Mouse (Mus musculus): ENCODE data around the gene Nos1ap.
A peak's percentile ranks its signal among the peaks of the same experiment; 100 is the strongest.

Nos1ap gene

DNA sequence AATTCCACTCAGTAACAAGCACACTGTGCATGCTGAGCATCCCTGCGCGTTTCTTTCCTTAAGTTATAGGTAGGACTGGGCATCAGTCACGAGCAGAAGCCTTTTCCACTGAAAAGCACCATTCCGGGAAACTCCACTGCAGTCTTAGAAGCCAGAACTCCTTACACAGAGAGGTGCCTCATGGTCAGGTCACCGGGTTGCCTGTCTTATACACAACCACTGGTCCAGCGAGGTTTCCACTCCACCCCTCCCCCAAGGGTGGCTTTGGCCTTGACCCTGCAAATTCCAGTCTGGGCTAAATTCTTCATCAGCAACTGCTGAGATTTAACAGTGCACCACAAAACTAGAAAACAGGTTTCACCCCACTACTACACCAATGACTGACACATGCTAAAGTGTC, 1.3 kb downstream of the Nos1ap start:
- no peak for DNase-seq (ENCODE audit: low read depth, low spot score)

DNA sequence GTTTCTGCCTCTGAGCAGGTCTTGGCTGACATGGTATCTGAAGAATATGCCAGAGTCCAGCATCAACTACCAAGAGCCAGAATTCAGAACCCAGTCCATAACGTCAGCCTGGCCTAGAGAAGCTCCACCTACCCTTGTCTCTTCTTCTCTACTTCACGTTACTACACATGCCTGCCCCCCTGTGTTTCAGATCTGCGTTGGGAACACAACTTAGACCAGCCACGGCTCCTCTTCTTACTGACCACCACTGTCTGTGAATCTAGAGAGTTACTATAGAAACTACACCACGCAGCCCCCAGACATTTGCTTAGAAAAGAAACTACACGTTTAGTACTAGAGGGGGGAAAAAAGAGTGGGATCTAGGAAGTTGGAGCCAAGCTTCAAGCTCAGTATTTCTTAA, 2.9 kb downstream of the Nos1ap start:
- no peak for DNase-seq (ENCODE audit: low read depth, low spot score)

DNA sequence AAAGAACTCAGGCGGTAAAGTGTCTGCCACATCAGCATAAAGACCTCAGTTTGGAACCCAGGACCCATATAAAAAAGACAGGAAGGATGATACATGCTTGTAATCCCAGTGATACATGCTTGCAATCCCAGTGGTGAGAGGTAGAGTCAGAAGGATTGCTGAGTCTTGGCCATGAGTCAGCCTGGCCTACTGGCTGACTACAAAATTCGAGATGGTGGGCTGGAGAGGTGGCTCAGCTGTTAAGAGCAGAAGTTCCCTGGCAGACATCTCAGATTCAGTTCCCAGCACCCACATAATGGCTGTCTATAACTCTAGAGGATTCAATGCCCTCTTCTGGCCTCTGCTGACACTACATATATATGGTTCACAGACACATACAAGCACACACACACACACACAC, 5.7 kb downstream of the Nos1ap start:
- no peak for DNase-seq (ENCODE audit: low read depth, low spot score)

DNA sequence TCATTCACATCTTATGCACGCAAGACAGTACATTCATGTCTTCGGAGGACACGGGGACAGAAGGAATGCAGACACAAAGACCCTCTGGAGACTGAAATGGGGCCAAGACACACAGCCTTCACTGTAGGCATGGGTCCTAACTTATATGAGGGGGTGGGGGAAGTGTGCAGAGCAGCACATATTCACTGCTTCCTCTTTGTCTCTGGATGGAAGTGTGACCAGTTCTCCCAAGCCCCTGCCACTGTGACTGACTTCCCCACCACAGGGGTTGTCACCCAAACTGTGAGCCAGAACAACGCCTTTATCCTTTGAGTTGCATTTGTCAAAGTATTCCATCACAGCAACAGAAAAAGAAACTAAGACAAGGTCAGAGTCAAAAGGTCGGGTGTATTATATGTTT, 7.3 kb downstream of the Nos1ap start:
- DNase-seq (ENCODE audit: low read depth, low spot score), result no peak

DNA sequence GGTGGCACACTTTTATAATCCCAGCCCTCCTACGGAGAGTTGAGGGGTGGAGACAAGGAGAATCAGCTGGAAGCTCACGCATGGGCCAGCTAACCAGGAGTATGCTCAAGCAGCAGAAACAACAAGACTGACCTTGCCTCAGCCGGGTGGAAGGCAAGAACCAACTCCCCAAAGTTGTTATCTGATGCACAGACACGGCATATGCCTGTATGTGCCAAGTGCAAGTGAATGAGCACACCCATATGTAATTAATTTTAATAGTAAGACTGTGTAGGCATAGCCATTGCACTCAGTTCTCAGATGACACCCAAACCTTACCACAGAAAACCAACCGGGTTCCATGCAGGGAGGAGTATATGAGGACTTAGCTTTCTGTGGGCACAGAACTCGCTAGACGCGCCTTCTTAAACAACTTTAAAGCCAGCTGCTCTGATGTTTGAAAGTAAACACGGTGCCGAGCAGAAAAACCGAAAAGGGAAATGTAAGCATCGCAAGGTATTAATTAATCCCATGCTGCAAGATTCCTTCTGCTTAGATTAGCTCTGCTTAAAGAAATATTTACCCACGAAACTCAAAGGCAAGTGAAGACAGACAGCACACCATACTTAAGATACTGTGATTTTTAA, 9.1 kb downstream of the Nos1ap start:
- no peak for DNase-seq (ENCODE audit: low read depth, low spot score)

DNA sequence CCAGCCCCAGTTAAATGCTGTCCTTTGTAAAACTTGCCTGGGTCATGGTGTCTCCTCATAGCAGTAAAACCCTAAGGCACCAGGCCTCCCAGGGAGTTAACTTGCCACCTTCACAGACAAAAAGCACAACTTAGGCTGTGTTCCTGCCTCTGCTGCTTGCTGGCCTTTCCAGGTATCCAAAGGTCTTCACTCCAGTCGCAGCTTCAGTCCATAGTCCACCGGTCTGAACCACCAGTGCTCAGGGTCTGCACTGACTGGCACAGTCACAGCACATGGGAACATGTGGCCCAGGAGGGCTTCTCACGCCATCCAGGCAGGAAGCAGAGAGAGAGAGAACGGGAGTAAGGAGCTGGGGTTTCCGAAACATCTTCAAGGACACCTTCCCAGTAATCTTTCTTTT, 10.2 kb downstream of the Nos1ap start:
- DNase-seq (ENCODE audit: low read depth, low spot score), result no peak

DNA sequence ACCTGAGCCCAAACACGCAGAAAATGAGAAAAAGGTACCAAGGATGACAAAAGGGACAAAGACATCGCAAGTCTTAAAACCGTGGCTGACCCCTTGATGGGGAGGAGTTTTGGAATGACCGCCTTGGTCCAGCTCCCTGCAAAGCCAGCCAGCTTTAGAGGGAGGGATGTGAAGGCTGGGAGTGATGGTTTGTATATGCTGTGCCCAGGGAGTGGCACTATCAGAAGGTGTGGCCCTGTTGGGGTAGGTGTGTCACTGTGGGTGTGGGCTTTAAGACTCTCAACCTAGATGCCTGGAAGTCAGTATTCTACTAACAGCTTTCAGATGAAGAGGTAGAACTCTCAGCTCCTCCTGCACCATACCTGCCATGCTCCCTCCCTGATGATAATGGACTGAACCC, 10.6 kb downstream of the Nos1ap start:
- no peak for DNase-seq (ENCODE audit: low read depth, low spot score)

DNA sequence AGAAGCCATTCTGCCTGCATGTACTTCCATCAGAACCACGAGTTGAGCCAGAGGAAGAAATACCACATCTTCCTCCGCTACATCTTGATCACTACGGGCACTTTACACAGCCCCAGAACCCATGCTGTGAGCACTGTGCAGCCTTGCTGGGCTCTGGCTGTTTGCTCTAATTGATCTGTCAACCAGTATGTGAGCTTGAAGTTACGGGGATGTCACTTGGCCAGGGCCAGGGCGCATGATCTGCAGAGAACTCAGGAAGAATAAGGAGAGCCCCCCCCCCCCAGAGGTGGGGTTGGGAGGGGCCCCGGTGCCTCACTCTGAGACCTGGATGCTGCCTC, 13.0 kb downstream of the Nos1ap start:
- DNase-seq (ENCODE audit: low read depth, low spot score), result no peak

DNA sequence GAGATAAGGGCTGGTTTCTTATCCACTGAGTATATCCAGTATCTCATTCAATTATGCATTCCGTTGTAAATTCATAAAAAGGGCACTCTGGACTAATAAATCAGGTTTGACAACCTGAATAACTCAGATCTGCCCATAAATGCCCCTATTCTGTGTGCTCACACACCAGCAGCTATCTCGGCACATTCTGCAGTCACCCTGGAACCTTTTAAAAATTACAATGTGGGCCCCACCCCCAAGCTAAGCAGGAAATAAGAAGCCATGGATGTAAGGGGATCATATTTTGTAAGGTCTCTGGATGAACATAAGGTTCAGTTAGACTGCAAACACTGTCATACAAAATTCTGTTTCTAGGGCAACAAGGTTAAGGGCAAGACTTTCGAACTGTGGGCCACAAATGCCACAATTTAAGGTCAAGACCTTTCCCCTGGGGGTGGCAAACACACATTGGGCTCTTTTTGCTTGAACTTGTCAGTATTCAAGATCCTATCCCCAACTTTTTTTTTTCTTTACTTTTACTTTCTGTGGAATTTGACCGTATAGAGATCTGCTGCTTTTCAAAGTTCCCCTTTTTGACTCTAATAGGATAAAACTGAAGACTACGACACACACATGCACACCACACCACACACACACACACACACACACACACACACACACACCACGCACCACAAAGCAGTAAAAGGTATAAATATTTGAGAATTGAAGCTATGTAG, 13.5 kb downstream of the Nos1ap start:
- no peak for DNase-seq (ENCODE audit: low read depth, low spot score)

DNA sequence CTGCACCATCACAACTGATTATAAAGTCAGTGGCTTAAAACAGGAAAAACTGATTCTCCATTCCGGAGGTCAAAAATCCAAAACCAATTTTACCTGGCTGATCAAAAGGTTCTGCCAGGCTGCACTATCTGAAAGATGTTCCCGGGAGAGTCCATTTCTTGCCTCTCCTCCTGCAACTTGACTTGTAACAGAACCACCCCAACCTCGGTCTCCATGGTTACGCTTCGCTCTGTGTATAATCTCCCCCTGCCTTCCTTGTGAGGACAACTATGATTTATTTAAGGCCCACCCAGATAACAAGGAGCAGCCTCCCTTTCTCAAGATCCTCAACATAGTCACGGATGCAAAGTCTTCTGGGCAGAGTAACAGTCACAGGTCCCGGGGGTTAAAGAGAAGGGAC, 16.5 kb downstream of the Nos1ap start:
- no peak for DNase-seq (ENCODE audit: low read depth, low spot score)

DNA sequence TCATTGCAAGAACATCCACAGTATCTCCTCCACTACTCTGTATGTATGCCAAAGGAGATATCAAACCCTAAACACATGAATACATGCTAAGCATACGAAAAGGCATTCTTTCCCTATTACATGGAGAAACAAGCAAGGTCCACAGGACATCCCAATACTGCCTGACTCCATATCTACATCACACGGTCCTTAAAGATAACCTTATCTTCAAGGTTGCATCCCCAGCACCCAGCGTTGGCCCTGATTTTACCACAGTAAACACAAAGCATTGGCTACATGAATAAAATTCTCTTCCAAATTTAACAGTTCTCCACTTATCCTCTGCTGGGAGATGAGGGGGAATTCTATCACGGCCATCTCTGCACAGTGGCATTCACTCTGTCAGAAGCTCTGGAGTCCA, 22.7 kb downstream of the Nos1ap start:
- DNase-seq (ENCODE audit: low read depth, low spot score), result no peak

DNA sequence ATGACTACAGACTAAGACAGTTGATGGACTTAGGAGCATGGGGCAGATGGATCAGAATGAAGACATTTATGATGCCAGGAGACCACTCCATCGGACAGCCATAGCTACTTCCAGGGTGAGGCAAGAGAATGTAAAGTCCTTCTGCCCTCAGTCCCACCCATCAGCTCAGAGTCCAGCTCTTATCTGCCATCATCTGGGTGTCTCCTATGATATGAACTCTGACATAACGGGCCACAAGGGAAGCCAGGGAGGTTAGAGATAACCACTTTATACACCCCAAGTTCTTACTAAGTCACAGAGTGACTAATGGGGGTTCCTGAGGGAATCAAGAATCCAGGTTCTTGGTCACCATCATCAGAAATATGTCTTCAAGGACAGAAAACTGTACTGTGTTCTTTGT, 23.1 kb downstream of the Nos1ap start:
- no peak for DNase-seq (ENCODE audit: low read depth, low spot score)

DNA sequence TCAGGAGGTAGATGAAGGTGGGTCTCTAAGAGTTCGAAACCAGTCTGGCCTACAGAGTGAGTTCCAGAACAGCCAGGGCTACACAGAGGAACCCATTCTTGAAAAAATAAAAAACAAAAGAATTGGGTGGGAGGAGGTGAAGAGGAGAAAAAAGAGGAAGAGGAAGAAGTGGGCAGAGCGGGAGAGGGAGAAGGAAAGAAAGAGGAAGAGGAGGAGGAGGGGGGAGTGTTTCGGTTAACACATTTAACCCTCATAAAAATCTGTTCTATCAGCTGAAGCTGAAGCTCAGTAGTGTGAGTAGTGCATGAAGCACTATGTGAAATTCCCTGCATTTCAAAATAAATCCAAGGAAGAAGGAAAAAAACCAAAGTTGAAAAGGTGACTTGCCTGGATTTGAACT, 24.7 kb downstream of the Nos1ap start:
- no peak for DNase-seq (ENCODE audit: low read depth, low spot score)

DNA sequence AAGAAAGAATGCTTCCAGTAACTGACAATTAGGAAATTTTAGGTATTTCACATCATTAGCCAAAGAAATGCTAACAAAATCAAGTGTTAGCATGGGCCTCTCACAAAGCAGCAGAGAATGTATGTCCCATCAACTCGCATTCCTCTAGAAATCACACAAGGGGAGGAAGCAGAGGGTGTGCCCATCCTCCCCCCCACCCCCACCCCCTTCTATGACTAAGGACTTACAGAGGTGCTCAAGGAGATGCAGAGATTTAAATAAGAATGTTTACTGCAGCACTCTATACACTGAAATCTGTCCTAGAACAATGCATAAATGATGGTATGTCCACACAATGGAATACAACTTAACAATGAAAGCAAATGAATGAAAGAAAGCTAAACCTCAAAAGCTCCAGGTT, 27.2 kb downstream of the Nos1ap start:
- peak; percentile 38 for DNase-seq (ENCODE audit: low read depth, low spot score)

DNA sequence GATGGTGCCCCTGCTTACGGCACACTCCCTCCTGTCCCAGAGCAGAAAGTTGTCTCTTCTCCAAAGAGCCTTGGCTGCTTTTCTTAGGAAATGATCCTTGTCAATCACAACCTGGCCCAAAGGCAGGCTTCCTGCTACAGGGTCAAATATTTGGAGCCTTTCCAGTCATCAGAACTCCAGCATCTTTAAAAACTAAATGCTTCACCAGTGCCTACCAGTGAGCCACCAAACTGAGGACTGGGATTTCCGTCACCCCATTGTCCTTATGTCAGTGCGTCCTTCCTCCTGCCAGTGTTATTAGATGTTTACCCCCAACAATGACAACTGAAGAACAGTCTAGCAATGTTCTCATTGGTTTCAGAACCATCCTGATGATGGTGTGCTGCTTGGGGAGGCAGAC, 28.9 kb downstream of the Nos1ap start:
- DNase-seq (ENCODE audit: low read depth, low spot score), result no peak

DNA sequence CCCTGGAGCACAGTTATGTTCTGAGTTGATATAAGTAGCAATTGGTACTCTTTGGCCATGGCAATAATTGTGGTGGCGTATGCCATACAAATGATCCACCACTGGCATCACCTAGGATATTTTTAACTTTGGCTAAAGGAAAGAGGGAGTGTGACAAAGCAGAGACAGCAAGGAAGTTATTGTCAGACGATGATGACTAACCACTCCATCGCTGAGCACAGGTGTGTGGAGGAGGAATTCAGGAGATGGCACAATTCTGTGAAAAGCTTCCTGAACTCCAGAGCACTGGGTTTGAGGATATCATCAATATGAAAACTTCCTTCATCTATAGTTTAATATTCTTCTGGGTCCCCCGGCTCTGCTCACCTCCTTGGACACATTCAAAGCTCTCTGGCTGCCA, 31.7 kb downstream of the Nos1ap start:
- no peak for DNase-seq (ENCODE audit: low read depth, low spot score)

DNA sequence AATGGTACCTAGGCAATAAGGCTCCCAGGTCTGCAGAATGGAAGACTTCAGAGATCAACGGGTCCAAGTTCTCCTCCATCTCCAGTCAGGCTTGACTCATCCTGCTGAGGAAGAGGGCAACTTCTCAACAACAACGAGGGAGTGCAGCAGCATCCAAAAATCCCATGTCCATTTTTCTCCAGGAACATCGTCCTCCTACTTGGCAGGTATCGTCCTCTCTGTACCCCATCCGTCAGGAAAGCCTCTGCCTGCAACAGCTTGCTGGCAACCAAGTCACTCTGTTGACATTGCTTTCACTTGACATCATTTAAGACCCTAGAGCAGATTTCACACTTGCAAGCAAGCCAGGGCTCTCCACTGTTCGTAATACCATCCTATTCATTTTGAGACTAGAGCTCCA, 33.0 kb downstream of the Nos1ap start:
- DNase-seq (ENCODE audit: low read depth, low spot score), result no peak

DNA sequence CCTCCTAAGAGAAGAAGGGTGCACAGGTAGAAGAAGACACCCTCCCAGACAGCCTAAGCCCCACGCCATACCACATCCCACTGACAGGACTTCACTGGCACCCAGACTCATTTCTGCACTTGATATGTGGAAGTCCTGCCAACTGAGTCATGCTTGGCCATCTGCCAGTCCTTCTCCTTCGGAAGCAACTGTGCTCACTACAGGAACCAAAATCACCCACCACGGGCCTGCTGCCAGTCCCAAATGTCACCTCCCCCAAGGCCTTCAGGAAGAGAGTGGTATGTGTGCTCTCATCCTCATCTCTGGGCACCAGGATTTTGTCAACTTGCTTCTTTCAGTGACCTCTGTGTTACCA, 34.7 kb downstream of the Nos1ap start:
- no peak for DNase-seq (ENCODE audit: low read depth, low spot score)

DNA sequence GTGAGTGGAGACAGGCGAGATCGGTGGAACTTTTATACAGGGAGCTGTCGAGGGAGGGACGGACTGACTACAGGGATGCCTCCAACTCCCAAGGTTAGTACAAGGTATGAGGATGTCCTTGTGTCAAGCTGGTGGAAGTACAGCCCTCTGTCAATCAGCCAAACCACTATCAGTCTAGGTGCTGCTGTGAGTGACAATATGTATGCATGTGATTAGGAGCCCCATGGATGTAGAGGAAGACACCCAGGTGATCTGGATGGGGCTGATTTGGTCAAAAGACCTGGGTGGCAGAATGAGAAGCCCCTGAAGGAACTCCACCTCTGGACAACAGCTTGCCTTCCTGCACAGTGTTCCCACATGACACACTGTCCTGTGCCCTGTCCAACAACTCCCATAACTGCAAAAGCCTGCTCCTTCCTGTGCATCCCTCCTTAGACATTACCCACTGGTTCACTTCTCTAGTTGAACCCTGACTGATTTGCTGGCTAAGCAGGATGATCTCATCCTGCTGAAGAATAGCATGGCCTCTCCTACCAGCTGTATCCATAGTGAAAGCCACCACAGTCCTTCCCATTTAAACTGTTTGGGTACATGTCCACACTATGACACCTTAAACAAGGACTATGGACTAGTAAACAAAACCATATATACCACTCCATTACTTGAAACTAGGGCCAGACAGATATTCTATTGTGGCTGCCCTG, 35.3 kb downstream of the Nos1ap start:
- no peak for DNase-seq (ENCODE audit: low read depth, low spot score)

DNA sequence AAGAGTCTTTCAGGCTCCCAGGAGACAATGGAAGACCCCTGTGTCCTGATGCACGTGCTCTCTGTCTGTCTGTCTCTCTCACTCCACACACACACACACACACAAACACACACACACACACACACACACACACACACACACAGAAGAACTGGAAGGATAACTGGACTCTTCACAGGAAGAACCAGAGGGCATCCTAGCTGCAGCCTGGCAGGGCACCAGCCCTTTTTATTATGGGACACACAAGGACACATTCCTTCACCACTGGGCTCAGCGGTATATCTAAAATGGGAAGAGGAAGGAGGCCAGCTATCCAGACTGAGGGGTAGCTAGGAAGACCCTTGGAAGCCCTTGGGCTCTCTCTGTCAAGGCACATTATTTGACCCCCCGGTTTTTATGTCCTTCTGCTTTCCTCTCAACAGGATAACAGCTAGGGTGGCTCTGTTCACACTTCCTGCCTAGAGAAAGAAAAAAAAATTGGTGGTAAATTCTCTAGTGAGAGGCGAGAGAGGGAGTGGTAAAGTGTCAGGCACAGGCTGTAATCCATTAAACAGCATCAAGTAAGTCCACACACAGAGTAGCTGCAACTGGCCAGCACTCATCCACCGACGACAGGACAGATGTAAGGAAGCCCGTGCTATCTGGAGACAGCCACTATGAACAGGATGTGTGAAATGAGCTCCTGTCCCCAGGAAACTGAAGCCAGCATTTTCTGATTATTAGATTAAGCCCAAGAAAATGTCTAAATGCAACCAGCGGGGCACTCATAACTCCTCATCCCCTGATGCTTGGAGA, 38.8 kb downstream of the Nos1ap start:
- DNase-seq (ENCODE audit: low read depth, low spot score), result no peak

DNA sequence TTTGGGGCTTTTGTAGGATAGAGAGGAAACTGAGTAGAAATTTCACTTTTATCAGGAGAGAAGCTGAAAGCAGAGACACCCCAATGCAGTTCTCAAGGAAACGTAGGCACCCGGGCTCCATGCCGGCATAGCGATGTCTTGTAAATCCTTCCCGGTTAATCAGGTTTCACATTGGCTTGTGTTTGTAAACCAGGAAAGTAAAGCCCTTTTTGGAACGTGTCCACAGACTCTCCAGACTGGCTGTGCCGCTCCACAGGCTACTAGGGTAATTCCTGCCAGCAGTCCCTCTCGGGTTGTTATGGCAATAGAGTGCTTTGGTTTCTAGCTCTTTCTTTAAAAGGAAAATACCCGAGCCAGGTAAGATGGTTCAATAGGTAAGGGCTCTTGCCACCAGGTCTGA, 40.6 kb downstream of the Nos1ap start:
- DNase-seq (ENCODE audit: low read depth, low spot score), result no peak

DNA sequence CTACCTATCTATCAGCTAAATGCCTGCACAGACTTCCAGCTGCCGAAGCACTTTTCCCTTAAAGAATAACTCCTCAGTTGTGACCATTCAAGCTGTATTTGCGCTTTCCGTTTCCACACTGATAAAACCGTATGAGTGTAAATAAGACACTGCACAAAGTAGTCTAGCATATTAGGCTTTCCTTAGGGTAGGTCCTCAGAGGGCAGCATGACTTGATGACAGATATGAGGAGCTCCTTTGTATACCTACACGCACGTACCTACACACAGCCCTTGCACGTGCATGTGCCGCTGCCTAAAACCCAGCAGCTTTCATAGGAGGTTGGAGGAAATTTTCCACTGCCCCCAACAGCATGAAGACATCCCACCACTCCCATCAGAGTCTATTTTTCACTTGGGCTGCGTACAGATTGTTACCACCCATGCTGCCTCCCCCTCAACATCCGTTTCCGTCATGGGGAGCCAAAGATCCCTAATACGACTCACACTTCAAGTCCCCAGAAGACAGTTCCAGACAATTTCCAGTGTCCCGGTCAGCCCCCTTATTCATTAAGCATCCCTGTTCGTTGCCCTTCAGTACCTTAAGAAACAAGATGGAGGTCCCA, 41.4 kb downstream of the Nos1ap start:
- DNase-seq (ENCODE audit: low read depth, low spot score), result no peak
